Mouse (Mus musculus) megakaryocyte-erythroid progenitor cell, adult 5 weeks (primary cell): ENCODE measurements around the gene Sis. TPM values are rescaled to one million over a fixed set of nuclear protein-coding genes. Genes with fewer than 3 reads are reported as not detected.

Source experiments
- polyA plus RNA-seq: library from polyadenylated mRNA; stranded (reverse); fragments of >175 nt; gene quantifications from 2 replicates; pipeline ENCODE4 v1.2.3, GENCODE M21; 2012

Gene Sis
- polyA plus RNA-seq, result not detected in 2 replicates

GRCm38 (mm10) chr3:72967675-72968074 lies at the start of gene Sis:
Sis (minus strand) TSS chr3:72967863.

Other genes with a start within 250 kb of the Sis start
- not detected in 2 replicates for gene Slitrk3, start 89.9 kb upstream of the Sis start, polyA plus RNA-seq